Mouse (Mus musculus): ENCODE measurements around the gene Slc6a5. TPM values are rescaled to one million over a fixed set of nuclear protein-coding genes. Genes with fewer than 3 reads are reported as not detected.

Slc6a5 gene
- not detected in 2 replicates for polyA plus RNA-seq (2015; fragmentation: Nextera tagmentation; extraction: Ambion mirVana)

GRCm38 (mm10) chr7:49909850-49910249 lies at the start of gene Slc6a5:
Gene Slc6a5 (plus strand): TSS chr7:49910146.

GRCm38 (mm10) chr7:49974841-49975440 lies 65.0 kb downstream of the Slc6a5 start, which contains the start of gene Nell1:
Gene Nell1 (plus strand): TSS chr7:49974864.

Other genes with a start within 250 kb of the Slc6a5 start
- gene Htatip2, start 151.0 kb upstream of the Slc6a5 start, polyA plus RNA-seq (2015; fragmentation: Nextera tagmentation; extraction: Ambion mirVana), result 33.8 and 36.3 TPM in 2 replicates
- gene Prmt3, start 131.8 kb upstream of the Slc6a5 start, polyA plus RNA-seq (2015; fragmentation: Nextera tagmentation; extraction: Ambion mirVana), result 25.4 and 27.5 TPM in 2 replicates
- 0.71 and 1.1 TPM in 2 replicates for gene Nell1, start 64.7 kb downstream of the Slc6a5 start, polyA plus RNA-seq (2015; fragmentation: Nextera tagmentation; extraction: Ambion mirVana)

Data from urinary bladder, postnatal 0 days (tissue).